ENCODE assay signal across 10 mouse cellular contexts in genomic region chr10:84701110-84701509, GRCm38 (mm10). TPM values are rescaled to one million over a fixed set of nuclear protein-coding genes. Genes with fewer than 3 reads are reported as not detected.
A peak's percentile ranks its signal among the peaks of the same experiment; 100 is the strongest.
DNase-seq lines count a peak whose midpoint lies in the region; ATAC-seq lines count a peak whose summit lies in the region.
"Had no signal": no experiment of that assay in that cellular context is flagged by ENCODE, and none has a peak within 500 bp of the region (broad histone marks: within the 10 kb centered on the region; RNA-seq: fewer than 3 reads in every experiment).

No protein-coding gene starts in this region.

- peaks cover 24% of the 10 kb centered on the region for H3K4me1 ChIP-seq in heart, embryonic 12.5 days (replicated peaks)
- H3K4me1 ChIP-seq in liver, embryonic 15.5 days (replicated peaks), result peaks cover 35% of the 10 kb centered on the region
- peaks cover 2% of the 10 kb centered on the region; the same call in 1 of the 2 replicates for H3K4me1 ChIP-seq in limb, embryonic 10.5 days
- no peaks in the 10 kb centered on the region for H3K4me1 ChIP-seq in forebrain, embryonic 15.5 days

- peak; percentile 88 for ATAC-seq in heart, embryonic 12.5 days (ENCODE audit: insufficient number of reproducible peaks, low FRiP score)
- peak; percentile 70 for ATAC-seq in liver, embryonic 15.5 days (ENCODE audit: insufficient read depth)
- no peak for ATAC-seq in forebrain, embryonic 15.5 days (replicated peaks)

- 51% methylated on average over 8 of the region's 8 CpGs for whole genome bisulfite sequencing in heart, embryonic 12.5 days
- 55% methylated on average over 8 of the region's 8 CpGs for WGBS in liver, embryonic 15.5 days (ENCODE audit: insufficient replicate concordance)
- WGBS in limb, embryonic 10.5 days, result 90% methylated on average over 8 of the region's 8 CpGs
- 89% methylated on average over 8 of the region's 8 CpGs for WGBS in forebrain, embryonic 15.5 days

- H3K27ac ChIP-seq in heart, embryonic 12.5 days (ENCODE audit: poor library complexity, severe bottlenecking), result peak overlapping the region; percentile 82
- peak overlapping the region; percentile 93 for H3K27ac ChIP-seq in liver, embryonic 15.5 days (replicated peaks)
- H3K27ac ChIP-seq in limb, embryonic 10.5 days, result no peak overlapping the region
- H3K27ac ChIP-seq in forebrain, embryonic 15.5 days (replicated peaks), result no peak overlapping the region
- H3K27ac ChIP-seq: kidney, postnatal 0 days; neural tube, embryonic 12.5 days had no signal

- peak; percentile 32 to 36 for DNase-seq in lung, adult 18-20 months
- no peak for DNase-seq in lung, postnatal 4 days
- peak; percentile 66 to 74 for DNase-seq in adrenal gland, adult 18-20 months (ENCODE audit: low spot score in 2 of 2)
- no peak for DNase-seq in limb, embryonic 10.5 days (ENCODE audit: low spot score)
- no peak for DNase-seq in cerebellum, postnatal 14 days

- H3K36me3 ChIP-seq in heart, embryonic 12.5 days, result peaks cover 52% of the 10 kb centered on the region
- H3K36me3 ChIP-seq in liver, embryonic 15.5 days (replicated peaks), result peaks cover 45% of the 10 kb centered on the region
- H3K36me3 ChIP-seq in limb, embryonic 10.5 days, result peaks cover 76% of the 10 kb centered on the region
- H3K36me3 ChIP-seq in forebrain, embryonic 15.5 days, result peaks cover 31% of the 10 kb centered on the region

- no peaks in the 10 kb centered on the region for H3K9me3 ChIP-seq in heart, embryonic 12.5 days (replicated peaks)
- H3K9me3 ChIP-seq in liver, embryonic 15.5 days (replicated peaks), result no peaks in the 10 kb centered on the region
- H3K9me3 ChIP-seq in limb, embryonic 10.5 days (replicated peaks), result no peaks in the 10 kb centered on the region
- no peaks in the 10 kb centered on the region for H3K9me3 ChIP-seq in forebrain, embryonic 15.5 days
- H3K9me3 ChIP-seq: neural tube, embryonic 12.5 days had no signal

- no peak overlapping the region for H3K4me3 ChIP-seq in heart, embryonic 12.5 days
- no peak overlapping the region for H3K4me3 ChIP-seq in liver, embryonic 15.5 days (replicated peaks)
- no peak overlapping the region for H3K4me3 ChIP-seq in limb, embryonic 10.5 days
- no peak overlapping the region for H3K4me3 ChIP-seq in forebrain, embryonic 15.5 days
- H3K4me3 ChIP-seq: neural tube, embryonic 12.5 days had no signal

- no peaks in the 10 kb centered on the region for H3K27me3 ChIP-seq in heart, embryonic 12.5 days (replicated peaks)
- H3K27me3 ChIP-seq in liver, embryonic 15.5 days, result no peaks in the 10 kb centered on the region
- peaks cover 4% of the 10 kb centered on the region; the same call in 1 of the 2 replicates for H3K27me3 ChIP-seq in limb, embryonic 10.5 days (ENCODE audit: low read depth, poor library complexity, severe bottlenecking)
- peaks cover 2% of the 10 kb centered on the region; the same call in 1 of the 2 replicates for H3K27me3 ChIP-seq in forebrain, embryonic 15.5 days
- H3K27me3 ChIP-seq: neural tube, embryonic 12.5 days had no signal

- no peak overlapping the region for H3K4me2 ChIP-seq in heart, embryonic 12.5 days
- H3K4me2 ChIP-seq in liver, embryonic 15.5 days, result peak overlapping the region; percentile 59
- H3K4me2 ChIP-seq in forebrain, embryonic 15.5 days (replicated peaks), result no peak overlapping the region
- H3K4me2 ChIP-seq: neural tube, embryonic 12.5 days had no signal

- no peak overlapping the region for H3K9ac ChIP-seq in heart, embryonic 12.5 days
- no peak overlapping the region; the same call in 1 of the 2 replicates for H3K9ac ChIP-seq in liver, embryonic 15.5 days
- H3K9ac ChIP-seq in forebrain, embryonic 15.5 days (replicated peaks), result no peak overlapping the region
- H3K9ac ChIP-seq: neural tube, embryonic 12.5 days had no signal

RNA-seq across cellular contexts. Expression of gene Rfx4, which starts 54.8 kb away (rescaled TPM):
- total RNA-seq in adrenal gland, adult 18-20 months (2021), result under 1 TPM in 1 of 2 experiments, not detected in 1; 0.16 TPM
- polyA plus RNA-seq in heart, embryonic 12.5 days (2016; fragmentation: Nextera tagmentation; extraction: Ambion mirVana), result 0.19 and 0.42 TPM in 2 replicates
- polyA plus RNA-seq in liver, embryonic 15.5 days (2015; fragmentation: Nextera tagmentation; extraction: Ambion mirVana), result not detected in 2 replicates
- polyA plus RNA-seq in limb, embryonic 10.5 days (2016; fragmentation: Nextera tagmentation; extraction: Ambion mirVana), result 0.06 TPM in 1 of 2 replicates, not detected in the other
- 7.1 and 8.4 TPM in 2 replicates for polyA plus RNA-seq in forebrain, embryonic 15.5 days (2015; fragmentation: Nextera tagmentation; extraction: Ambion mirVana)

Comparison
In these comparisons a context has a peak if more than half of its experiments do, and no peak if none do; other contexts are left out.
1. DNase-seq: peak in lung, adult 18-20 months (2 of 2) and adrenal gland, adult 18-20 months (2 of 2); none in lung, postnatal 4 days (0 of 2), limb, embryonic 10.5 days (single experiment) and cerebellum, postnatal 14 days (0 of 2).
2. H3K27ac ChIP-seq: peak in heart, embryonic 12.5 days (single experiment) and liver, embryonic 15.5 days (single experiment); none in limb, embryonic 10.5 days (single experiment) and forebrain, embryonic 15.5 days (single experiment).